Mouse (Mus musculus) lung, postnatal 25 days (tissue): Measurements from ENCODE around the gene Eif1ad.
"Not testable (repeated sequence)": the region's sequence is repeated elsewhere in the genome, so short reads cannot be mapped to it uniquely, and the experiment has no call there.

Experiments used
- DNase-seq: peaks from one replicate; pipeline ENCODE4 v3.0.0; 2022; ENCODE audit warnings: low spot score

Eif1ad gene

DNA sequence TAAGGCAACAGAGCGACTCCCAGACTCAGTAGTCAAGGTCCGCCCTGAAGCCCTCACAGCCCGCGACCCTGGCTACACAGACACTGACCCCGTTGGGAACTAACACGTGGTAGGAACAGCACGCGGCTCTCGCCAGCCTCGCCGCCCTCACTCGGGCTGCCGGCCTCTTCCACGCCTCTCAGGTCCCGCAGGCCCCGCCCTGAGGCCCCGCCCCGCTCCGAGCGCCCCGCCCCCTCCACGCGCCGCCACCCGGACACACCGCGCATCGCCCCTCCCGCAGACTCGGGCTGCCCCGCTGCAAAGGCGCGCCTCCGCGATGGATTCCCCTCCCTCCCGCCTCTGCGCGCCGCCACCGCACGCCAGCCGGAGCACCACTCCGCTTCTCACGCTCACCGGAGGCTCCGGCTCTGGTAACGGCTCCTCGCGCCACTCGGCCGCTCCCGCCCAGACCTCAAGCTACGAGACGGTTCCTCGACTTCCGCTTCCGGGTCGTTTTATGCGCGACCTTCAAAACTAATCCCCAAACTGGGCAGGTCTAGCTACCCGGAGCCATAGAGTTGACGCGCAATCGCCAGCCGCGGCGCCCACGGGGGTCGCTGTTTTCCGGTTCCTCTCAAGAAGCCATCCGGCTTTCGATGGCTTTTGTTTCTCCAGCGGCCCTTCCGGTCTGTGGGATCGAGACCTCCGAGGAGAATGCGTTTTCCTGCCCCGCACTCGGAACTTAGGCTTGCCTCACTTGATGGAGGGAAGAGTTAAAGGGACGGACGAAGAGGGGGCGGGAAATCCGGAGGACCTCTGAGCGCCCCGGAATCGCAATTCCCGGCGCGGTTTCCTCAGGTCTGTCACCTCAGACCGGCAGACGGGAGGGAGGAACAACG lies at the start of gene Eif1ad:
Gene Eif1ad (plus strand): TSS at position 567 of the 878 bp plus-strand sequence.
- DNase-seq: peak; percentile 93

DNA sequence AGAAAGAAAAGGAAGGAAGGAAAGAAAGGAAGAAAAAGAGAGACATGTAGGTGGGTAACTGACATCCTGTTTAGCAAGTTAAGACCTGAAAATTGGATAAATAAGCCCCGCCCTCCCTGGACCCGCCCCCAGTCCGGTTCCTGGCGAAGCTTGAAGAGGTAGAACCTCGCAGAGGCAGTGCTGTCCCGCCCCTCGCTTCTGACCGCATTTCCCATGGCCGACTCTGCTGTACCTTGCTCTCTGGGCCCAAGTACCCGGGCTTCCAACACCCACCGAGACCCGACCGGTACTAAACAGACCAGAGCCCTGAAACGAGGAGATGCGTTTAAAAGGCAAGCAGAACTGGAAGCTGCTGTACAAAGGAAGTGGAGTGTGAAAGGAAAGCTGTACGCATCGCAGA lies 42.7 kb upstream of the Eif1ad start:
- DNase-seq: peak; percentile 13

GRCm38 (mm10) chr19:5327970-5328369 lies 38.6 kb upstream of the Eif1ad start:
- peak; percentile 24 for DNase-seq

DNA sequence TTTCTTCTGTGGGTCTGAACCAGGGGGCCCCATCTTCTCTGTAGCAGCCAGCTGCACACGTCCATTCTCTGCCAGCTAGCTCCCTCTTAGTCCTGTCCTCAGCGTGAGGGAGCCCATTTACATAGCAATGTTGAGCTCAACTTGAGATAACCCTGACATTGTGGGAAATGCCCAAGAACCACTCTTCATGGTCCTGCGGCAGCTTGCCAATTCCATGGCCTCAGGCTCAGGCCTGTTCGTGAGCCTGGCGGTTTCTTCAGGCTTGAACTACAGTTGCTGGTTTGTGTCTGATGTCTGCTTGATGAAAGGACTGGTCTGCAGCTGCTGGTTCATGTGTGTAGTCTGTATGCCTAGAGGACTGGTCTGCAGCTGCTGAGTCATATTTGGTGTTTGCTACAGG lies 31.8 kb upstream of the Eif1ad start:
- DNase-seq: no peak

- DNase-seq: no peak
These were observed 31.1 kb upstream of the Eif1ad start, which contains the start of gene Catsper1 for GRCm38 (mm10) chr19:5335441-5335840. Gene Catsper1, plus strand, starts transcription at chr19:5335741.

DNA sequence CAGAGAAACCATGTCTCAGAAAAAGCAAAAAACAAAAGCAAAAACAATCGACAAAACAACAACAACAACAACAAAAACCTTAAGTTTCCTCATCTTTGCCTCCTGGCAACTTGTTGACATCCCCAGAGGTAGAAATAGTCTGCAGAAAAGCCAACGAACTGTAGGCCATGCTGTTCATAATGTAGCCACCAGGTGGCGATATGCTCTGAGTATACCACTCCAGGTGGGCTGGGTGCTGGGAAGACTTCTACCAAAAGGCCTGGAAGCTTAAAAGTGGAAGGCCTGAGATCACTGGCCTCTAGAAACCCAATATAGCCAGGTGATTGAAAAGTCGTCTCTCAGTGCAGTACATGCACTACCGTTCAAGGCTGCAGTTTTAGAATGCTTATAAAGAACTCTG lies 28.6 kb upstream of the Eif1ad start:
- peak; percentile 71 for DNase-seq

DNA sequence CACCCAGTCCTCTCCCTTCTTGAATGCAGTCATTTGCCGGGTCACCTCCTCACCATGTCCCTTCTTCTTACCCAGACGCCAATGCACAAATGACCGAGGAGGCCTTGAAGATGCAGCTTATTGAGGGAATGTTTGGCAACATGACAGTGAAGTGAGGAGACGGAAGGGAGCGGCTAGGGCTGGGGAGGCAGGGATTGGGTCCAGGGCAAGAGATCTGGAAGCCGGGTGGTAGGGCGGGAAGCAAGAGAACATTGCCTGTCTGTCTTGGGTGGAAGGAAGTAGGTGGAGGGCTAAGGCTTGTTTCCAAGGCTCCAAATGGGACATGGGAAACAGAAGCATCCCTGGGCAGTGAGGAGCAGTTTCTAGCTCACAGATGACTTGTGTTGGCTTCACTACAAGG lies 25.2 kb upstream of the Eif1ad start:
- no peak for DNase-seq

- DNase-seq: no peak
These were observed 21.0 kb upstream of the Eif1ad start for GRCm38 (mm10) chr19:5345297-5346131.

DNA sequence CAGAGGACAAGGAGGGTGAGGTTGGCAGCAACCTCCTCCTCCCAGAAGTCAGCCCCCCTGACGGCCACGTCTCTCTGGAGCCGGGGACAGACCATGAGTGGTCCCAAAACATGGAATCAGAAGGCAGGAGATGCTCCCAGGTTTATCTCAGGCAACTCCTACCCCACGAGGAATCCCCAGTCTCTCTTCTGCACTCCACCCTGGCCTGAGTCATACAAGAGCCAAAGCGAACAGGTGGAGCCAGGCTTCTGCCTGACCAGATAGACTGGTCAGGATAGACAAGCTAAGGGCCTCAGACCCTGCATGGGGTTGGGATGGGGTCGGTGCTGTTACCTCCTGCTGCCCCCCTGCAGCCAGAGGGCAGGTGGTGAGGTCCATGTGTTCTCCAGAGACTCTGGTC lies 18.5 kb upstream of the Eif1ad start:
- DNase-seq: no peak

GRCm38 (mm10) chr19:5348526-5349501 lies 17.7 kb upstream of the Eif1ad start:
- no peak for DNase-seq

DNA sequence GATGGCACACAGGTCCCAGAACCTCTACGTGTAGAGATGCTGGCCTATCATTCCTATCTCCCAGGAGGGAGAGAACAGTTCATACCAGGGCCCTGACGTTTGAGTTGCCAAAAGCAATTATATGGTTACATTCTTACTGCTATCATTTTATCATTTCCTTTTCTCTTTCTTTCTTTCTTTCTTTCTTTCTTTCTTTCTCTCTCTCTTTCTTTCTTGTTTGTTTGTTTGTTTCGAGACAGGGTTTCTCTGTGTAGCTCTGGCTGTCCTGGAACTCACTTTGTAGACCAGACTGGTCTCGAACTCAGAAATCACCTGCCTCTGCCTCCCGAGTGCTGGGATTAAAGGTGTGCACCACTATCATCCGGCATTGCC lies 17.1 kb upstream of the Eif1ad start, which contains the start of gene Cst6:
Gene Cst6 (minus strand): TSS at position 73 of the 372 bp plus-strand sequence.
- not testable (repeated sequence) for DNase-seq

DNA sequence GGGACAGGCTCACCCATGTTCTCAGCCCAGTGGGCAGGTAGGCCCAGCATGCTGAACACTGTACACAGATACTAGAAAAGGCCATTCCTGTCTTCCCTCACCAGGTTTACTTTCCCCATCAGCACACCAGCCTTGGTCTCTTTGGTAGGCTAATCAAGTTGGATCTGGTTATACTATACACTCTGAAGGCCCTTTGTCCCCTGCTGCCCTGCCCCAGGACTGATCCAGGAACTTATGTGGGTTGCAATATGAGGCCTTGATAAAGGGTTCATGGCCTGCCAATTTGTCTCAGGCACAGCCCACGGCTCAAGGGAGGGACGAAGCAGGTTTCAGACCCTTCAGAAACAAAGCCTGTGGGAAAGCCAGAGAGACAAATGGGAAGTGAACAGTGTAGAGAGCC lies 12.9 kb upstream of the Eif1ad start:
- no peak for DNase-seq

DNA sequence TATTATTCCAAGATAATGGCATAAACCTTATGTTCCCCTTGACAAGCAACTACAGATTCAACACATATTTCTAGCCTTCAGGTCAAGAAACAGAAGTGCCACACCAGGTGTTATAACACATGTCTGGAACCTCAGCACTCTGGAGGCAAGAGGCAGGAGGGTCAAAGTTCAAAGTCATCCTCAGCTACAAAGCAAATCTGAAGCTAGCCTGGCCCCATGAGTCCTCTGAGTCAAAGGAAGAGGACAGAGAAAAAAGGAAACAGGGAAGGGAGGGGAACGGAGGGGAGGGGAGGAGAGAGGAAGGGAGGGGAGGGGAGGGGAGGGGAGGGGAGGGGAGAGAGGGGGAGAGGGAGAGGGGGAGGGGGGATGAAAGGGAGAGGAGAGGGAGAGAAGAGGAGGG lies 10.5 kb upstream of the Eif1ad start:
- DNase-seq: no peak

- no peak for DNase-seq
These were observed 4.4 kb upstream of the Eif1ad start for GRCm38 (mm10) chr19:5362186-5362585.

DNA sequence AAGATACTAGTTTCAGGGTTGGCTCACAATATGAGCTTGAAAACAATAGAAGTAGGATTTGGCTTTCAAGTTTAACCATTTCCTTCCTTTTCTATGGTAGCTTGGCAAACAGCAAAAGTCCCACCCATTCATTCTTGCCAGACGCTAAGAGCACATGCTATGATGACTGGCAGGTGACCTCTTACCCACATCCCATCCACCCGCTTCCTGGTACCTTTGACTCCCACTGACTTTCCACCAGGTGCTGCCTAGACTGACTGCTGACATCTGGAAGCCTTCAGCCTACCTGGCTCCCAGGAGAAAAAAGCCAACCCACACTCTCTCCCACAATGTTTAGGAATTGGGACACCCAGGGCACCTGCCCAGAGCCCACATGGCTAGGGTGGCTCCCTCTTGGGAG lies 2.4 kb upstream of the Eif1ad start:
- DNase-seq: no peak

DNA sequence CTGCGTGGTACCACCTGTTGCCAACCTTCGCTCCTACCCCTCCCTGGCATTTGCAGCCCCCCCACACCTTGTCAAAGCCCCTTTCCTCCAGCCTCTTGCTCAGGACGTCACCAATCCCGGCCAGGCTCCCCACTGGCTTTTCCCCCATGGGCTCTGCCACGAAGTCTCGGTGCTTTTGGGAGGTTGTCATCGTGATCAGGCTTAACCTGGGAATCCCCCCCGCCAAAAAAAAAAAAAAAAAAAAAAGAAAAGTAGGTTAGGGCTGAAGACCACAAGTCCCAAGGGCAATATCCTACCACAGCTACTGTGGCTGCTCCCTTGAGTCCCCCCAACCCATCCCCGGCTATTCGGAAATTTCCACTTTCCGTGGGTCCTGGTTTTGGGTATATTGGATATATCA lies 790 bp upstream of the Eif1ad start:
- no peak for DNase-seq

DNA sequence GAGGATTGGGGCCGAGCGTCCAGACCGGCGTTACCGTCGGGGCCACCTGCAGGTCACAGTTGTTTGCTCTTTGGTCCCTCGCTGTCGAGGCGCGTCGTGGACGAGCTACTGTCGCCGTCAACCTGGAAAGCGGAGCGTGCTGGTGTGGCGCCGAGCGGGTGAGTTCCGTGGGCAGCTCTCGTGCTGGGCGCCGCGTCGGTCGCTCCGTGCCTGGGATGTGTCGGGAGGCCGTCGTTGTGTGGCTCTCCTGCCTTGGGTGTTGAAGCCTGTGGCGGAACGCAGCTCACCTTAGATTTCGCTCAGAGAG lies 465 bp downstream of the Eif1ad start, which contains the start of gene Banf1:
Gene Banf1 (minus strand): TSS at position 116 of the 307 bp plus-strand sequence.
- DNase-seq: no peak

GRCm38 (mm10) chr19:5367455-5367854 lies 914 bp downstream of the Eif1ad start:
- DNase-seq: no peak

DNA sequence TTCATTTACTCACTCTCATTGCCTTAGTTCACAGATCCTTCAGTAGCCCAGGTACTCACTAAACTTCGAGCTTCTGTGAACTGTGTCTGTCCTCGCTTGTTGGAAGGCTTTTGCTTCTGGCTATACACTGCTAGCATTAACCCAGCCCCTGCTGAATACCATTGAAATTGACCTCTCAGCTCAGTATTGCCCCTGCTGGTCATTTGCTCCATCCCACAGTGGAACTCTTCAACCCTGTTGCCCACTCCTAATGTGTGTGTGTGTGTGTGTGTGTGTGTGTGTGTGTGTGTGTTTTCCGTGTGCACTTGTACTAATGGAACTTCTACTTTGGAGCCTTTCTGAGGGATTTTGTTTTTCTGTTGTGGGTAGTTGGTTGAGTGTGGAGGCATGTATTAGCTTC lies 4.4 kb downstream of the Eif1ad start:
- no peak for DNase-seq

DNA sequence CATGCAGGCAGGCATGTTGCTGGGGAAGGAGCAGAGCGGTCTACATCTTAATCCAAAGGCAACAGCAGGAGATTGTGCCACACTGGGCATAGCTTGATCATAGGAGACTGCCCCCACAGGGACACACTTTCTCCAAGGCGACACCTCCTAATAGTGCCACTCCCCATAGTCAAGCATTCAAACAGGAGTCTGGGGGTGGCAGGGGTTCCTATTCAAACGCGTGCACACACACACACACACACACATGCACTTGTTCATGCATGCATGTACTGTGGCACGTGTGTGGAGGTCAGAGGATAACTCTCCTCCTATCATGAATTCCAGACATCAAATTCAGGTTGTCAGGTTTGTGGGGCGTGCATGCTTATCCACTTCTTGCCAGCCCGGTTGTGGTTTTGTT lies 6.2 kb downstream of the Eif1ad start:
- DNase-seq: no peak

- DNase-seq: no peak
These were observed 7.6 kb downstream of the Eif1ad start for GRCm38 (mm10) chr19:5374177-5374576.

- DNase-seq: no peak
These were observed 8.2 kb downstream of the Eif1ad start for GRCm38 (mm10) chr19:5374748-5375147.
